Mouse (Mus musculus) hindbrain, embryonic 11.5 days (tissue): Measurements from ENCODE around the gene Ttc41. TPM values are rescaled to one million over a fixed set of nuclear protein-coding genes. Genes with fewer than 3 reads are reported as not detected.
A peak's percentile ranks its signal among the peaks of the same experiment; 100 is the strongest.

Experiments
- ATAC-seq: fragments of 200-750 bp; cut with Nextera tagmentation; 2 replicates; pipeline ENCODE4 v1.8.0; 2017; ENCODE audit warnings: mild to moderate bottlenecking, moderate TSS enrichment, moderate library complexity; ENCODE audit not compliant: low FRiP score
- DNase-seq: peaks from one replicate; pipeline ENCODE4 v3.0.0-alpha.2; 2015; ENCODE audit warnings: low spot score
- H3K27ac ChIP-seq: fragments of 300-500 bp; sonication (generic); 2 replicates; pipeline ENCODE4 v1.5.1; 2014; ENCODE audit warnings: mild to moderate bottlenecking, low read depth, low read length
- H3K27me3 ChIP-seq: fragments of 300-500 bp; sonication (generic); 2 replicates; pipeline ENCODE4 v1.6.1; 2014; ENCODE audit warnings: mild to moderate bottlenecking, low read length, moderate library complexity, mixed read lengths; ENCODE audit not compliant: control insufficient read depth, insufficient read depth
- H3K36me3 ChIP-seq: fragments of 300-500 bp; sonication (generic); 2 replicates; pipeline ENCODE4 v1.6.1; 2014; ENCODE audit warnings: mild to moderate bottlenecking, low read length, moderate library complexity, mixed read lengths; ENCODE audit not compliant: control insufficient read depth, insufficient read depth
- H3K4me1 ChIP-seq: fragments of 300-500 bp; sonication (generic); replicated peaks from 2 replicates; pipeline ENCODE4 v1.6.1; 2014; ENCODE audit warnings: low read length, mixed read lengths; ENCODE audit not compliant: control insufficient read depth, insufficient read depth
- H3K4me2 ChIP-seq: fragments of 300-500 bp; sonication (generic); replicated peaks from 2 replicates; pipeline ENCODE4 v1.6.1; 2014; ENCODE audit warnings: mild to moderate bottlenecking, low read depth, low read length
- H3K4me3 ChIP-seq: fragments of 300-500 bp; sonication (generic); 2 replicates; pipeline ENCODE4 v1.5.1; 2014; ENCODE audit warnings: low read depth, low read length
- H3K9ac ChIP-seq: fragments of 300-500 bp; sonication (generic); 2 replicates; pipeline ENCODE4 v1.6.1; 2014; ENCODE audit warnings: low read depth, low read length
- H3K9me3 ChIP-seq: fragments of 300-500 bp; sonication (generic); 2 replicates; pipeline ENCODE4 v1.6.1; 2016; ENCODE audit warnings: low read length; ENCODE audit not compliant: control insufficient read depth
- WGBS: fragments of 180-500 bp; shearing (Covaris S2); extraction: QIAGEN DNeasy Blood & Tissue Kit; methylation state at CpG from one replicate; pipeline ENCODE4 v1.1.7; 2014; 5-methylcytosine and 5-hydroxymethylcytosine counted together
- polyA plus RNA-seq: library from polyadenylated mRNA; unstranded; fragments of >200 nt; fragmentation: Nextera tagmentation; extraction: Ambion mirVana; gene quantifications from 2 replicates; pipeline ENCODE4 v1.2.1, GENCODE M21; 2014

Gene Ttc41
- polyA plus RNA-seq, 1 experiment from 2014 or later: 2.0 TPM

- Histone ChIP-seq H3K4me3 (peak overlapping the region; percentile 28), H3K27ac (no peak overlapping the region), H3K9me3 (no peaks in the 10 kb centered on the region), H3K27me3 (no peaks in the 10 kb centered on the region), H3K36me3 (no peaks in the 10 kb centered on the region), H3K4me1 (0 out of 2 replicates have a peak, but pooled peaks cover 2% of the 10 kb centered on the region), H3K9ac (peak overlapping the region; percentile 29), H3K4me2 (peak overlapping the region; percentile 41)
- WGBS: 16% methylated on average over 22 of the region's 22 CpGs
- DNase-seq: peak; percentile 92
- peak; percentile 49; the same call in 1 of the 2 replicates for ATAC-seq
Observed at GRCm38 (mm10) chr10:86730823-86731499, 25.4 kb downstream of the Ttc41 start.

DNA sequence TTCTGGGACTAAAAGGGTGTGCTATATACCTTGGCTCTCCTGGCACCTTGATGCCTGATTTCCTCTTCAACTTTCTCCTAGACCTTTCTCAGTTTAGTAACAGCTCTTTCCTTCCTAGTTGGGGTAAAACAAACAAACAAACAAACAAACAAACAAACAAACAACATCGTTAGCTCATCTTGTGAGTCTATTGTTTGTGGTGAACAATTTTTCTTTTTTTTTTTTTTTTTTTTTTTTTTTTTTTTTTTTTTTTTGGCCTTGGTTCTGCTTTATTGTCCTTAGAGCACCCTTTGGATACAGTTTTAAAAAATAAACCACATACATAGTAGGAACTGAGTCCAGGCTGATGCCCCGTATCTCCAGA lies 25.9 kb downstream of the Ttc41 start:
- Histone ChIP-seq H3K27ac (no peak overlapping the region), H3K9ac (no peak overlapping the region; the same call in 1 of the 2 replicates), H3K9me3 (no peaks in the 10 kb centered on the region), H3K4me2 (no peak overlapping the region), H3K27me3 (no peaks in the 10 kb centered on the region), H3K4me3 (no peak overlapping the region), H3K36me3 (no peaks in the 10 kb centered on the region), H3K4me1 (0 out of 2 replicates have a peak, but pooled peaks cover 2% of the 10 kb centered on the region)
- DNase-seq (no peak), ATAC-seq (no peak)
- 65% methylated on average over 2 of the region's 2 CpGs for WGBS

DNA sequence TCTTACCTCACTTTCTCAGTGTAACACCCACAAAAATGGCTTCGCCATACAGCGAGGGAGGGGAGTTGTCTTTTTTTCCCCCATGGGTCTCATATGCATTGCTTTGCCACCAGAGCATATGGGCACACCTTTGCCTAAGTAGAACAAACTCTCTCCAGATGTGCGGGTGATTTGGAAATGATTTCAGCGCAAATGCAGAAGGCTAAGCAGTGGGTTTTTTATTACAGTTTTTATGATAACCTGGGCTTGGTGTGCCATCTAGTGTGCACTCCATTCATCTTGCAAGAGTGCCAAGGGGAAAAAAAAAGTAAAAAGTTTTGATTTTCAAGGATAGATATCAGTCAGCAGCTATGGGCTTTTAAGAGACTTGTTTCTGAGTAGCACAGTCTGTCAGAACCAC lies 29.4 kb downstream of the Ttc41 start:
- no peak for DNase-seq
- Histone ChIP-seq H3K9me3 (no peaks in the 10 kb centered on the region), H3K4me2 (no peak overlapping the region), H3K27me3 (no peaks in the 10 kb centered on the region), H3K27ac (no peak overlapping the region), H3K4me3 (no peak overlapping the region), H3K36me3 (no peaks in the 10 kb centered on the region), H3K4me1 (no peaks in the 10 kb centered on the region), H3K9ac (no peak overlapping the region)
- no peak for ATAC-seq
- 89% methylated on average over 4 of the region's 4 CpGs for WGBS

GRCm38 (mm10) chr10:86742918-86743317 lies 37.3 kb downstream of the Ttc41 start:
- no peaks in the 10 kb centered on the region for H3K9me3 ChIP-seq
- no peak overlapping the region for H3K4me3 ChIP-seq
- H3K4me2 ChIP-seq: no peak overlapping the region
- ATAC-seq (no peak), DNase-seq (no peak)
- 84% methylated on average over 2 of the region's 2 CpGs for WGBS
- no peak overlapping the region for H3K9ac ChIP-seq
- no peaks in the 10 kb centered on the region for H3K27me3 ChIP-seq
- no peaks in the 10 kb centered on the region for H3K36me3 ChIP-seq
- no peak overlapping the region for H3K27ac ChIP-seq
- H3K4me1 ChIP-seq: no peaks in the 10 kb centered on the region

DNA sequence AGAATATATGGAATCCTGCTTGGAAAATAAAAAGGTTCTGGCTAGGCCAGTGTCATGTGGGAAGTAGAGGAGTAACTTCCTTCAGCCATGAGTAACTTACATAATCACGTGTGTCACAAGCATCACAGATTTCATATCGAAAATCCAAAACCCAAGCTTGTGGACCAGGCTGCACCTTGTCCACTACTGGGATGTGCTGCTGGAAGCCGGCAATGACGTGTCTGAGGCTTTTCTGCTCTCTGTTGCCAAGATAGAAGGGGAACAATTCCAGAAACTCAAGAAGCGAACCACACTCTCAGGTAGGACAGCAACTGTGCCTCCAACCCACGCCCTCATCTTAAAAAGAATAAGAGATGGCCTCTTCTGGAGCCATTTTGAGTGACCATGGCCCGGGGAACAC lies 38.7 kb downstream of the Ttc41 start:
- ATAC-seq (no peak), DNase-seq (no peak)
- Histone ChIP-seq H3K4me2 (no peak overlapping the region), H3K36me3 (no peaks in the 10 kb centered on the region), H3K9ac (no peak overlapping the region), H3K4me1 (no peaks in the 10 kb centered on the region), H3K27me3 (no peaks in the 10 kb centered on the region), H3K9me3 (no peaks in the 10 kb centered on the region), H3K4me3 (no peak overlapping the region), H3K27ac (no peak overlapping the region)
- WGBS: 87% methylated on average over 7 of the region's 7 CpGs

GRCm38 (mm10) chr10:86755816-86756502 lies 50.3 kb downstream of the Ttc41 start:
- ATAC-seq (no peak), DNase-seq (no peak)
- Histone ChIP-seq H3K9ac (no peak overlapping the region), H3K4me3 (no peak overlapping the region), H3K4me2 (no peak overlapping the region), H3K27me3 (no peaks in the 10 kb centered on the region), H3K36me3 (no peaks in the 10 kb centered on the region), H3K9me3 (no peaks in the 10 kb centered on the region), H3K27ac (no peak overlapping the region), H3K4me1 (no peaks in the 10 kb centered on the region)
- WGBS: 78% methylated on average over 6 of the region's 6 CpGs

DNA sequence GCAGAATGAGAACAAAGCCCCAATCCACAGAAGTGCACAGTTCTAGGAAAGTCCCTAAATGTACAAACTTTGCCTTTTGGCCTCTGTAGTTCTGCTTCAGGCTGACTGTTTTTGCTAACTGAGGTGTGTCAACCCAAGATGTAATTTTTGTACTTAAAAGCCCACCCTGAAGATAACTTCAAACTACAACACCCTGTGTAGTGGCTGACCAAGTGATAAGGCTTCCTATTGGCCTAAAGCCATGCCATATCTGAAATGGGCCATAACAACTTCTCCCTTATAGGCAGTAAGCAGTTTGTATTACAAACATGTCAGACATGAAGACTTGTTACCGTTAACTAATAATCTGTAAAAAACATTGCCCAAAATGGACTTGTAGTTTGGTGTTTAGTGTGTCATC lies 52.1 kb downstream of the Ttc41 start:
- H3K4me2 ChIP-seq: no peak overlapping the region
- H3K9ac ChIP-seq: no peak overlapping the region
- DNase-seq (no peak), ATAC-seq (no peak)
- H3K27me3 ChIP-seq: no peaks in the 10 kb centered on the region
- 92% methylated on average over 1 of the region's 1 CpGs for WGBS
- H3K36me3 ChIP-seq: no peaks in the 10 kb centered on the region
- H3K9me3 ChIP-seq: no peaks in the 10 kb centered on the region
- no peak overlapping the region for H3K27ac ChIP-seq
- no peaks in the 10 kb centered on the region for H3K4me1 ChIP-seq
- H3K4me3 ChIP-seq: no peak overlapping the region

DNA sequence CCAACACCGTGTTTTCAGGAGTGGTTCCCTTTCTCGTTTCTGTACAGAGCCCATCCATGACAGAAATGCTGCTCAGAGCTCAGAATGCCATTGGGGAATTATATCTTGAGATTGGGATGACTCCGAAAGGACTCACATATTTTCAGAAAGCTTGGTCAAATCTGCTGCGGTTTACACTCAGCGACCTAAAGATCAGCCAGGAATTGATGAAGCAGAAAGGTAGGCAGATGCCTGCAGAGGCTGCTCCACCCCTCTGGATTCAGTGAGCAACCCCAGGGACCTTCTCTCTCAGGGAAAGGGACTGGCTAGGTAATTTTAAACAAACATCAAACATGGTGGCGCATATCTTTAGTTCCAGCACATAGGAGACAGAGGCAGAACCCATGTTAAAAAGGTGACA lies 52.6 kb downstream of the Ttc41 start:
- 89% methylated on average over 6 of the region's 6 CpGs for WGBS
- no peak overlapping the region for H3K4me3 ChIP-seq
- H3K27me3 ChIP-seq: no peaks in the 10 kb centered on the region
- no peaks in the 10 kb centered on the region for H3K36me3 ChIP-seq
- no peaks in the 10 kb centered on the region for H3K9me3 ChIP-seq
- no peak for DNase-seq
- H3K4me2 ChIP-seq: no peak overlapping the region
- no peak for ATAC-seq
- no peak overlapping the region for H3K27ac ChIP-seq
- no peak overlapping the region for H3K9ac ChIP-seq
- no peaks in the 10 kb centered on the region for H3K4me1 ChIP-seq

DNA sequence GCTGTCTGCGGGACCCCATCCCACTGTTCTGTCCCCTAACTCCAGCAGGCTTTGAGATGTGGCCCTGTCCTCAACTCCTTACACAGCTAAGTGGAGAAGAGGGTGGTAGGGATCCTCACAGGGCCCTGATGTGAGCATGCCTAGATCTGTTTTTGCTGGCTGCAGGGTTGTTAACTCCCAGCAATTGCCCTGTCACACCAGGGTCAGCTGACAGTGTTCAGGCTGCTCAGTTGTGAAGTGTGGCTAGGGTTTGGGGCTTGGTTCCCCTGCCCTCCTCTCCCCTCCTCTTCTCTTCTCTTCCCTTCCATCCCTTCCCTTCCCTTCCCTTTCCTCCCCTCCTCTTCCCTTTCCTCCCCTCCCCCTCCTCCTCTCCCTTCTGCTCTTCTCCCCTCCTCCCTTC lies 55.6 kb downstream of the Ttc41 start:
- H3K27ac ChIP-seq: no peak overlapping the region
- H3K4me3 ChIP-seq: no peak overlapping the region
- WGBS: 77% methylated on average over 1 of the region's 1 CpGs
- no peaks in the 10 kb centered on the region for H3K36me3 ChIP-seq
- no peaks in the 10 kb centered on the region for H3K27me3 ChIP-seq
- no peak overlapping the region for H3K9ac ChIP-seq
- ATAC-seq (no peak), DNase-seq (no peak)
- H3K9me3 ChIP-seq: no peaks in the 10 kb centered on the region
- H3K4me1 ChIP-seq: no peaks in the 10 kb centered on the region
- no peak overlapping the region for H3K4me2 ChIP-seq
